Mouse (Mus musculus) left cerebral cortex, postnatal 10 days (tissue): Measurements from ENCODE around the gene Hoxb5. TPM values are rescaled to one million over a fixed set of nuclear protein-coding genes. Genes with fewer than 3 reads are reported as not detected.

Experiments used
- DNase-seq, 2 experiments: peaks; one replicate each; pipeline ENCODE4 v3.0.0; 2021 to 2022; ENCODE audit warnings: low spot score in 2 of 2, mixed read lengths in 1 of 2; ENCODE audit errors: extremely low spot score in 1 of 2
- intact Hi-C: fragments of 180-260 bp; cut with DNase I; formaldehyde crosslinking; loops from one replicate; pipeline ENCODE4 v1.15.1; 2025
- total RNA-seq, 2 experiments: library from RNA; stranded (reverse); gene quantifications; 2 replicates each; pipeline ENCODE4 v1.2.3; 2021

Gene Hoxb5
- total RNA-seq, 2 experiments from 2014 or later = not detected

GRCm38 (mm10) chr11:96295092-96295835 is 7.9 kb upstream of the Hoxb5 start:
- intact Hi-C loops = no loop called here
- no peak for DNase-seq

GRCm38 (mm10) chr11:96296997-96297396 is 6.1 kb upstream of the Hoxb5 start:
- DNase-seq = no peak
- intact Hi-C loops = no loop called here

GRCm38 (mm10) chr11:96297428-96297827 is 5.7 kb upstream of the Hoxb5 start:
- no peak for DNase-seq
- intact Hi-C loops = no loop called here

GRCm38 (mm10) chr11:96297968-96298635 is 5.0 kb upstream of the Hoxb5 start:
- DNase-seq = no peak
- intact Hi-C loops = no loop called here

GRCm38 (mm10) chr11:96298895-96299667 is 4.1 kb upstream of the Hoxb5 start:
- intact Hi-C loops = no loop called here
- DNase-seq = no peak

GRCm38 (mm10) chr11:96299781-96300180 is 3.4 kb upstream of the Hoxb5 start:
- DNase-seq = no peak
- intact Hi-C loops = loop anchor here (5.0 kb wide), 1 partner anchor 238 kb away; no protein-coding TSS in a partner anchor

- no peak for DNase-seq
- intact Hi-C loops = loop anchor here (5.0 kb wide), 1 partner anchor 237 kb away; no protein-coding TSS in a partner anchor
Observed at GRCm38 (mm10) chr11:96300354-96301063, 2.6 kb upstream of the Hoxb5 start.

- intact Hi-C loops = loop anchor here (5.0 kb wide), 1 partner anchor 236 kb away; no protein-coding TSS in a partner anchor
- no peak for DNase-seq
Observed at GRCm38 (mm10) chr11:96301064-96301431, 2.1 kb upstream of the Hoxb5 start.

- intact Hi-C loops = loop anchor here (5.0 kb wide), 1 partner anchor 235 kb away; no protein-coding TSS in a partner anchor
- peak in 1 of 2 experiments; percentile 13 for DNase-seq
Observed at GRCm38 (mm10) chr11:96301837-96302236, 1.3 kb upstream of the Hoxb5 start.

- no peak for DNase-seq
- intact Hi-C loops = loop anchor here (5.0 kb wide), 1 partner anchor 235 kb away; no protein-coding TSS in a partner anchor
Observed at GRCm38 (mm10) chr11:96302381-96303150, 570 bp upstream of the Hoxb5 start.

- DNase-seq = no peak
- intact Hi-C loops = loop anchor here (5.0 kb wide), 1 partner anchor 233 kb away; no protein-coding TSS in a partner anchor
Observed at GRCm38 (mm10) chr11:96304381-96305195, 1.5 kb downstream of the Hoxb5 start.

GRCm38 (mm10) chr11:96305505-96306182 is 2.5 kb downstream of the Hoxb5 start:
- intact Hi-C loops = no loop called here
- no peak for DNase-seq

- intact Hi-C loops = no loop called here
- DNase-seq = no peak
Observed at GRCm38 (mm10) chr11:96306183-96306907, 3.2 kb downstream of the Hoxb5 start.

- intact Hi-C loops = no loop called here
- no peak for DNase-seq
Observed at GRCm38 (mm10) chr11:96306908-96307269, 3.8 kb downstream of the Hoxb5 start.

GRCm38 (mm10) chr11:96308763-96309162 is 5.6 kb downstream of the Hoxb5 start:
- intact Hi-C loops = no loop called here
- DNase-seq = no peak

- DNase-seq = no peak
- intact Hi-C loops = no loop called here
Observed at GRCm38 (mm10) chr11:96309288-96309687, 6.2 kb downstream of the Hoxb5 start.
